Mouse (Mus musculus): ENCODE data around the gene Gm19935.

DNA sequence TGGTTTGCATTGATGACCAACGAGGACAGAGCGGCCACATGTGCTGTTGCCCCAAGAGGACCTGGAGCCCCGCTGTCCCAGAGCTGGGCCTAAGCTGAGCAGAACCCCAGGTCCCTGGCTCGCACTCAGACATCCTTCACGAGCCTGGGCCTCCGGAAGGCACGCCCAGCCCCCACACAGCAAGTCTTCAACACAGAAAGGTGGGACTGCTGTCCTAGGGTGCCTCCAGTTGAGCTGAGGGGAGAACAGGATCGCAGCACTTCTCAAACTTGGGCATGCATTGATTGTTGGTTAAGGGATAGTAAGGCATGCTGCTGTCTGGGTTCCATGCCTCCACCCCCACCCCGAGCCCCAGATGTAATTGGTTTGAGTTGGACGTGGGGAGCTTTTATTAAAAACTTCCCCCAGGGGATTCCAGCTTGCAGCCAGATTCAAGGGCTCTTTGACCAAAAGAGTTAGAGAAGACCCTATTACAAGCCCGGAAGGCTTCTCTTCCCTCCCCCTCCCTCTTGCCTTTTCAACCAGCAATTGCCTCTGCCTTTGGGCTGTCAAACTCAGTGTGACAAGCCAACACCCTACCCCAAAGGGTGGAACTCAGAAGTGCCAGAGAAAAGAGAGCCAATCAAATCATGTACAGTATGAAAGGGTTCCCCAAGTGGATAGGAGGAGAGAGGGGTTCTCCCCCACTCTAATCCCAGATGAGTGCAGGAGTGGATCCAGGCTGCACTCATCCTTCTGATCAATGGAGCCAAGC is 12.0 kb upstream of the Gm19935 start:
- TF ChIP-seq CTCF (IDR thresholded peaks at IDR 0.05; ENCODE audit: control insufficient read depth, insufficient read depth, insufficient replicate concordance, low read depth, low read length) (no peak), POLR2A (IDR thresholded peaks at IDR 0.05; ENCODE audit: control insufficient read depth, low read depth, low read length) (no peak)

Measured in testis, adult 2 months (tissue).